Mouse (Mus musculus): ENCODE data around the gene Trmt10b. TPM values are rescaled to one million over a fixed set of nuclear protein-coding genes. Genes with fewer than 3 reads are reported as not detected.

Trmt10b gene
- 15.0 TPM in 2 replicates for polyA plus RNA-seq (2012; rRNA removed)

DNA sequence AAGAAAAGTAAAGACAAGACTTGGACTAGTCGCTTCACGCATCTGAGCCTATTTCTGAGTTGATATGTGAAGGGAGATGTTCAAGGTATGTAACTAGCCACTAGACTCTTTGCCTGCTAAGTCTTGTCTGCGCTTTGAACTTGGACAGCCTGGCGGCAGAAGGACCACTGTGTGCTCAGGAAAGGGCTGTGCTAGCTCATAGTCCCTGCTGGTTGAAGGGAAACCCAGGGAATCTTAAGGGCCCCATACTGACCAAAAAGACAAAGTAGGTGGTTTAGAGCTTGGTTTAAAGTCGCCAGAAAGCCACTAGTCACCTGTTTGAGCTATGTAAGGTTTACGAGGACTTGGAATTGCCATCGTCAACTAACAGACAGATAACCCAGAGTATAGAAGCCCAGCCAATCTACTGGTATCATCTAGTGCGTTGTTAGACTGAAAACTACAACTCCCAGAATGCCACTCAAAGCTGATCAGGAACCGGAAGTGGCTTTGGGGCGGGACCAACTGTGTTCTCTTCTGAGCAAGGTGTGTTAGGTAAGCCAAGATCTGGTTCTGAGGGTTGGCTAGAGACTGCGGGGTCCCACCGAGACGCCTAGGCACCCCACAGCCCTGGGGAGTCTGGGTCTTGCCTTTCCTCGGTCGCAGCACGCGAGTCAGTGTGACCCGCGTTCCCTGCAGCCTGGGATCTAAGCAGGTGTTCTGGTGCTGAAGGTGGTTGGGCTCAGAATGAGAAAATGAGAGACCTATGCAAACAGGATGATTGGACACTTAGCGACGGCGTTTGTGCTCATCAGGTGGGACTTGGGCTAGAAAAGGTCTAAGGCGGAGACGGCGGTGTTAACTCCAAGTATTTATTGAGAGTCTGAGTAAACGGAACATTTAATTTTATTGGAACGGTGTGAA is at the start of gene Trmt10b:
Gene Trmt10b (plus strand): TSS at position 466 of the 903 bp plus-strand sequence.
- DNase-seq (ENCODE audit: low spot score), result no peak

DNA sequence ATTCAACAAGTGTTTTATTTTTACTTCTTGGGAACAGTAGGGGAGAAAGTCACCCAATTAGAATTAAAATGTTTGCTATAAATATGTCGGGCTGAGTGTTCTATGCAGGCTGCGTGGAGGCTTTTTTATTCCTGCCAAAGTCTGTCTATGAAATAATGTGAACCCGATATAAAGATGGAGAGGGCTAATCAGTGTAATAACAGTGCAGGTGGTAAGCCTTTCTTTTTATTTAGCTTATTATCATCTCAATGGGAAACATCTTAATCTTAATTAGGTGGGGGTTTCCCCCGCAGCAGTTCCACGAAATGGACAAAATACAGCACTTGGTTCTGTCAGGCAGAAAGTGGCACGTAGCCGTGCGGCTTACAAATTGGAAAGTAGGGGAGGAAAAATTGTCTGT is 45.7 kb upstream of the Trmt10b start:
- DNase-seq (ENCODE audit: low spot score), result no peak

DNA sequence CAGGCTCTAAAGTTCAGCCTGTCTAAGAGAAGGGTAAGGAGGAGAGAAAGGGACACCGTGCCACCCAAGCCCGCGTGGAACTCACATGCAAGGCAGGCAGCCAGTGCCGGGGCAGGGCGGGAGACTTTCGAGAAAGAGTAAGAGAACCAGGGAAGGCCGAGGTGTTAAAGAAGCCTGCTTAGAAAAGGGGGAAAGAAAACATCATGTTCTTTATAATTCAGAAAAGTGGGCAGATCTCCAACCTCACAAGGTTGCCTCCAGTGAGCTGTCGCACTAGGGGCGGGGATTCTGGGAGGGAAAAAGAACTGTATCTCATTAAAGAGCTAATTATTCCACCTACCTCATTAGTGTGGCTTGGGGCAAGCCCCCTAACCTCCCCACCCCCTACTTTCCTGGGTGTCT is 44.1 kb upstream of the Trmt10b start:
- DNase-seq (ENCODE audit: low spot score), result no peak

DNA sequence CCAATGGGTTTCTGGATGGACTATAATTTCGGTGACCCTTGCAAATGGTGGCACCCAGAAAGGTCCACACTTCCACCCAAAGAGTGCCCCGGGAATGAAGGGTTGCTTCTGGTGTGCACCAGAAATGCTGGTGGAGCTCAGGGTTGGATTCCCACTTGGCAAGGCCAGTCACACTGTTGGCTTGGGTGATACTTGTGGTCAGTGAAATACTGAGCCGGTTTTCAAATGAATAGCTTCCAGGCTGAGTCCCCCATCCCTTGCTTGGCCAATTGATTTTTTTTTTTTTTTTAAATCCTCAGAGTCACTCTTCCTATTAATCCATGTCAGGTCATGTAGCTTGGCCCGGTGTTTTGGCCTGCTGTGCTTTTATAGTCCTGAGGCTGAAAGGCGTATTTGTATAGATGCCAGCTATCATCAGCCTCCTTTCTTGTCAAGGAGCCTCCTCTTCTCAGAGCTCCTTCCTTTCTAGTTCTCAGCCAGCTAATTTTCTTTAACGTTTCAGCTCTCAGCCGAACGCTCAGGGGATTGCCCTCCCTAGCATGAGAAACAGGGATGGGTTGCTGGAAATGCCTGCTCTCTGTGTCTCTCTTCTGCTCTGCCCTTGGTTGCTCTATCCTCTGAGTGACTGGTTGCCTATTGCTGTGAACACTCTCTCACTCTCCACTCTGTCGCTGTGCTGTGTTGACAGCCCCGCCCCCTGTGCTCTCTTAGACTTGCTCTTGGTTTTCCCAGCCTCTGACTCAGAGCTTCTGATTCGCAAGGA is 42.9 kb upstream of the Trmt10b start:
- DNase-seq (ENCODE audit: low spot score), result no peak

DNA sequence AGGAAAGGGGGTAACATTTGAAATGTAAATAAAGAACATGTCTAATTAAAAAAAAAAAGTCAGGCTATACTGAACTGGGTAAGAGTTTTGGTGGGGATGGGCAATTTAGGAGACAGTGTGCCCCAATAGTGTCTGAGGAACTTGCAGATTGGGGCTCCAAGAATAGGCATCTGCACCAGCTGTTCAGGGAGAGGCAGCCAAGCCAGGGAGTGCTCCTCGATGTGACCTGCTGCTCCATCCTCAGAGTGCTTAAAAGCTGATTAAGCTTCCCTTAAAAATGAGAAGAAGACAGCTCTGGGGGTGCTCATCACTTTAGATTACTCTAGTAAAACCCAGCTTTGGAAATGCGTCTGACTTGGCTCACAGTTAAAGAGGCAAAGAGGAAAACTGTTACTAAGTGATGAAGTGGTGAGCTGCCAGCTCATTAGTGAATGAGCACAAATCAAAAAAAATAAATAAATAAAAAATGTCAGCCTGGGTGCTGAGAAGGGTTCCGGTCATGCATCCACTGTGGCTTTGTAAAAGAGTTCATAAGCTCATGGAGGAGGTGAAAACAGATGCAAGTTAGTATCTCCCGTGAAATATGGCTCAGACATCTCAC is 37.6 kb upstream of the Trmt10b start:
- DNase-seq (ENCODE audit: low spot score), result no peak

DNA sequence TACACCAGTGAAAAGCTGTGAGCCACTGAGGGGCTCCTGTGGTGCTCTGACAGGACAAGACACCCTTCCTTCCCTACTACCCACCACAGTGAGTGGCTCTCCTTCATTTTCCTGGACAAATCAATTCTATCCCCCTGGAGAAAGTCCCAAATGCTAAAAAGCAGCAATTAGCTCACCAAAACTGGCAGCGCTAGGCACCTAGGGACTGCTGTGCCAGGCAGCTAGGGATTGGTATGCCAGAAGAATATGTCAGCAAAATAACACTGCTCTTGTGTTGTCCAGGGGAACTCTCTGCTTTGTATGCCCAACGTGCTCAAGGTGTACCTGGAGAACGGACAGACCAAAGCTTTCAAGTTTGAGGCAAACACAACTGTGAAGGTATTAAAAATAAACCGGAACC is 35.4 kb upstream of the Trmt10b start:
- DNase-seq (ENCODE audit: low spot score), result no peak

DNA sequence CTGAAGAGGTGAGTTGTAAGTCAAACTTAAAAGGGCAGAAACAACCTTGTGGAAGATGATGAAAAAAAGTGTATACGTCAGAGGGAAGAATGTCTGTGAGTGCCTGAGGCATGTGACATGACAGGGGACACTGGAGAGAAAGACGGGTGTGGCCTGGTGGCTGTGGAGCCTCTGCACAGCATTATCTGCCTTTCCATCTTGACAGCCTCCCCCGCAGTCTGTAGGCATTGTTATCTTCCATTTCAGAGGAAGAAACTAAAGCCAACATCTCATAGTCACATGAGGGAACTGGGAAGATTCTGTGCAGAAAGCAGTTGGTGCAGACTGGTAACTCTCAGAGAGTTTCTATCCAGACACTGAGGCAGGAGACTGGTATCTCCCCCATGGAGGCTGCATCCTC is 29.0 kb upstream of the Trmt10b start:
- no peak for DNase-seq (ENCODE audit: low spot score)

DNA sequence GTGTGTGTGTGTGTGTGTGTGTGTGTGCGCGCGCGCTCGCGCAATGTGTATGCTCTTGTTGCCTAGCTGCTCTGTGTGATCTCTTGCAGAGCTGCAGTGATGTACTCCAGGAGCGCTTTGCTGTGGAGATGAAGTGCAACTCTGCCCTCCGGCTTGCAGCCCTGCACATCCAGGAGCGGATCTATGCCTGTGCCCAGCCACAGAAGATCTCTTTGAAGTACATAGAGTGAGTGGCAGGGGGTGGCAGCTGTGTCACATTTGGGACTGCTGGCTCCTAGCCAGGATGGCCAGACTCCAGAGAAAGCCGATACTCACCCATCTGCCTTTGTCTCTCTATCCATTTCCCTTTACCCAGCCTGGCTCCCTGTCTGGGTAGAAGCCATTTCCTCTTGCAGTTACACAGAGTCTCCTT is 25.9 kb upstream of the Trmt10b start:
- DNase-seq (ENCODE audit: low spot score), result no peak

DNA sequence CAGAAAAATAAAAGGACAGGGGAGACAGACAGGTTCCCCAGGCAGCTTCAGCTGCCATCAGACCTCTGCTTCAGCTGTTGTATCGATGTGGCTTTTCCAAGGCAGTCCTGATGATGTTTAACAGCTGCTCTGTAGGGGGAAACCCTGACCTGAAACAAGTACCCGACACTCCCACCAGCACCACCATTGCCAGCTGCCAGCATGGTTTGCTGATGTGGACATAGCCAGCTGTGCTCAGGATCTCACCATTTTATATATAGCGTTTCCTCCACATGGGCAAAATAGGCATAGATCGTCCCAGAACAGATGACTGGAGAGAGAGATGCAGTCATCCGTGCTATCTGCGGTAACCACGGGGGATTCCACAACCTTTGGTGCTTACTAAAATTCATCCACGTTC is 21.2 kb upstream of the Trmt10b start:
- no peak for DNase-seq (ENCODE audit: low spot score)

DNA sequence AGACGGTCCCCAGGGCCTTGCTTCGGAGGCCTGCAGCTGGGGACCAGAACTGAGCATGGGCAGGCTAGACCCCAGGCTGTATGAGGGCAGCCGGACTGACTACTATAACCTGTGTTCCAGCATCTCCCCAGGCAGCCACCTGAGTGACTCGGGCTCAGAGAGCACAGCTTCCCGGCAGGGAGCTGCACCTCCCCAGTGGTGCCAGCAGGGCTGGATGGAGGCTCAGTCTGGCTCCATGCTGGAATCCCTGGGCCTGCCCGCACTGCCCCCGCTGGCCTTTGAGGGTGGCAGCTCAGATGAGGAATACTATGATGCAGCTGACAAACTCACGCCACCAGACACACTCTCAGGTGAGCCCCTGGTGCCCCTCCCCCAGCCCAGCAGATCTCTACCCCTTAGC is 17.6 kb upstream of the Trmt10b start:
- DNase-seq (ENCODE audit: low spot score), result no peak

DNA sequence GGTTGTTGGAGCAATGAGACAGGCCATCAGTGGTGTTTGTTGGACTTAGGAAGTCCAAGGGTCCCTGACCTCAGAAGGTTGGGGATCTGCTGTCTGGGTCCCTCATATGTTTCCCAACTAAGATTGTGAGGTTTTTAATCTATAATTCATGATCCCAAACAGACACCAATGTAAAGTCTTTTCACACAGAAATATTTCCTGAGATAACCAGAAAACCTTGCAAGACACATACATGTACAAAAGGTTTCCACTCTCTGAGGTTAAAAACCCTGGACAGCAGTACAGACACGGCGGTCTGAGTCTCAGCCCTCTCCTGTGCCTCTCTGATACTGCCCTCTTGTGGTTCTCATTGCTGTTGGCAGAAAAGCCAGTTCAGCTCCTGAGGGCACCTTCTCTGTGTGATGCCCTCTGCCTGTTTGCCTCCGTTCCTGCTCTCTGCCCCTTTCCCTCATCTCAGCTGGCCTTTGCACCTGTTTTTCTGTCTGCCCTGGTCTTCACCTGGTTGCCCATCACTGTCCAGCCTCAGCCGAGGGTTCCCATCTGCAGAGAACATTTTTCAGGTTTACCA is 16.9 kb upstream of the Trmt10b start:
- no peak for DNase-seq (ENCODE audit: low spot score)

DNA sequence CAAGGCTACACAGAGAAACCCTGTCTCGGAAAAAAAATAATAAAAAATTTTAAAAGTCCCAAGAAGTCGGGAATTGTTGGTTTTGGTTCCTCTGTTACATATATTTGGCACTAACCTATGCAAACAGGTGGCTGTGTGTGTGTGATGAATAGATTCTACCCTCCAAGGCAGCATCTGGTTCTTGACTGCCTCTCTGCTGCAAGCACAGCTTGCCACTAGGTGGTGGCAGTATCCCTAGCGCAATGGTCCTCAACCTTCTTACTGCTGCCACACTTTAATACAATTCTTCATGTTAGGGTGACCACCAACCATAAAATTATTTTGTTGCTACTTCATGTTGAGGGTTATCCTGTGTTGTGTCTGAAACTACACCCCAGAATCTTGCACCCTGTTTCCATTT is 10.6 kb upstream of the Trmt10b start:
- no peak for DNase-seq (ENCODE audit: low spot score)

DNA sequence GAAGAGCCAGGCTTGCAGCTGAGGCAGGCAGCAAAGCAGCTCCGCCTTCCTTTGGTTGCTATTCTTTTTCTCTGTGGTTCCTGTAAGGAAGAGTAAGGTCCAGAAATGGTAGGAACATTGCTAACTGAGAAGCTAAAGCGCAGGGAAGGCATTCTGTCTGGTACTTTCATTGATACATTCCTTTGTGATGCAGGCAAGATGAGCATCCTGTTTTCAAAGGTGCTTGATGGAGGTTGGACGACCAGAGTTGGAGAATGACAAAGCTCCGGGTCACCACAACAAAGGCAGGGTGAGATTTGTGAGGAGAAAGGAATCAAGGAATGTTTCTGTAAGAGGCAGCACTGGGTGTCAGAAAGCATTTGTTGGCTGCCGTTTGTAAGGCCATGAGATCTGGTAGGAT is 9.0 kb upstream of the Trmt10b start:
- no peak for DNase-seq (ENCODE audit: low spot score)

DNA sequence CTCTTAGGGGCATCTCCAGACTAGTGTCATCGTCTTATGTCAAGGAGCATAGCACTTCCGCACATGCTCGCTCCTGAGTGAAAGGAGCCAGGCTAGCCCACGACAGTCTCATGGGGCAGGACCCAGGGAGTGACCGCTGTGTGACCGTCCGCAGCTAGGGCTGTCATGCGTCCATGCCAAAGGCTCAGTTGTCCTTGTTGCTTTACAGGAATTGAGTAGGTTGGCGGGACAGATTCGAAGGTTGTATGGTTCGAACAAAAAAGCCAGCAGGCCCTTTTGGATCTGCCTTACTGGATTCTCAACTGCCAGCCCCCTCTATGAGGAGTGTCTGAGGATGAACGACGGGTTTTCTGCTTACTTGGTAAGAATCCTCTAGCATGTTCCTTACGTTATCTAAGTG is 8.6 kb downstream of the Trmt10b start:
- no peak for DNase-seq (ENCODE audit: low spot score)

DNA sequence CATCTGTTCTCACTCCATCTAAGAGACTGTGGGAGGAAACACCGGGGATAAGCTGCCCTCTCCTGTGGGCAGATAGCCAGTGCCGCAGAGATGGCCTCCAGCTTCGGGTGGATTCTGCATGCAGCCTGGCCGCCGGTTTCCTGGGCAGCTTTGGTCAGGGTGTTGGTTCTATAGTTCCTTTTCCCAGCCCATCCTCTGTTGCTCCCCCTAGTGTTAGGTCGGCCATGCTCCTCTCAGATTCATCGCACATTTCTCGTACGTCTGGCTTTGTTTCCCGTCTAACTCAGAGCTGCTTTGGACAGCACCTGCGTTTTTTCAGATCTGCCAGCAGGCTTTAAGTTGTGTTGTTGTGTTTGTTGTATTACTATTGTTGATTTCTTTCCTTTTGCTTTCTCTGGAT is 11.1 kb downstream of the Trmt10b start:
- no peak for DNase-seq (ENCODE audit: low spot score)

DNA sequence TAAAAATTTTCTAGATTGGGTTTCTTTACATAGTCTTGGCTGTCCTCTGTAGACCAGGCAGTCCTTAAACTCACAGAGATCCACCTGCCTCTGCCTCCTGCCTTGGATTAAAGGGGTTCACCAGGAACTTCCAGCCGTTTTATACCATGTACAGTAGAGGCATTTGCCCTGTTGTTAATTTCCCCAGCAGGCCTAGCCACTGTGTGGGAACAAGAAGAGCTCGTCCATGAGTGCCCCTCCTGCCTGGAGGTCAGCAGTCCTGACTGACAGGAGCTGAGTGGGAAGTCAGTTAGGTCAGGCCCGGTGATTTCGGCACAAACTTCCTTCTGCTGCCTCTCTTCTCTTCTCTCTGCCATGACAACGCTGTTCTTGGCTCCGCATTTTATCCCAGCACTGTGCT is 11.7 kb downstream of the Trmt10b start:
- DNase-seq (ENCODE audit: low spot score), result no peak

DNA sequence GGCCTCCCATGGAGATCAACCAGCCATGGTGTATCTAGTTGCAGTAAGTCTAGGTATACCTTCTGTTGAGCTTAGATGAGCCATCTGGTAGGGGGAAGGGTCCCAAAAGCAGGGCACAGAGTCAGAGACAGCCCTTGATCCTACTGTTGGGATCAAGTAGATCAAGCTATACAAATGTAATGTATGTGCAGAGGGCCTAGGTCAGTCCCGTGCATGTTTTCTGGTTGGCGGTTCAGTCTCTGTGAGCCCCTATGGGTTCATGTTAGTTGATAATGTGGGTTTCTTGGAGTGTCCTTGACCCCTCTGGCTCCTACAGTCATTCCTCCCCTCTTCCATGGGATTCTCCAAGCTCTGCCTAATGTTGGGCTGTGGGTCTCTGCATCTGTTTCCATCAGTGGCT is 14.1 kb downstream of the Trmt10b start:
- DNase-seq (ENCODE audit: low spot score), result no peak

DNA sequence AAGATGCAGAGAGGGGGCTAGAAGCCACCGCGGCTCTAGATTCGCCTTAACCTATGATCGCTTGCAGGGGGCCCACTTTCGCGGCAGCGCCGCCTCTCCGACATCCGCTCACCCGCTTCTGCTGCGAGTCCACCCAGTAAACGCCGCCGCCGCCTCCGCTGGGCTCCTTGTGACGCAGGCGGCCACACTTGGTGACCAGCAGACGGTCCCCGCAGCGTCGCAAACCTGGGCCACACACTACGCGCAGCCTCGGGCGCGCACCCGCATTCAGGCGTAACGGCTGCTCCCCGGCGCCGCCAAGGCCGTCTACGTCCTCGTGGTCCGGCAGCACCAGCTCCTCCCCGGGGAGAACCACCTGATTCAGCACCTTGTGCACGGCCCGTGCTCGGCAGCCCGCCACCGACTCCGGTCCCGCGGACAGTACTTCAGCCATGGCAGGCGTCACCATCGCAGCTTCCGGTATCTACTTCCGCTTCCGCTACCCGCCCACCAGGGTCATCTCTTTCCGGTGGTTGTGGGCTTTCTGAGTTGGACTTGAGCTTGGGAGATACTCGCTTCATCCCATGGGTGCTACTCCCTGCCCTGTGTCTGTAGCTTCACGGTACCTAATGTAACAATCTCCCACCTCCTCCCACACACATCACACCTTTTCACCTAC is 23.4 kb downstream of the Trmt10b start:
- peak; percentile 76 for DNase-seq (ENCODE audit: low spot score)

DNA sequence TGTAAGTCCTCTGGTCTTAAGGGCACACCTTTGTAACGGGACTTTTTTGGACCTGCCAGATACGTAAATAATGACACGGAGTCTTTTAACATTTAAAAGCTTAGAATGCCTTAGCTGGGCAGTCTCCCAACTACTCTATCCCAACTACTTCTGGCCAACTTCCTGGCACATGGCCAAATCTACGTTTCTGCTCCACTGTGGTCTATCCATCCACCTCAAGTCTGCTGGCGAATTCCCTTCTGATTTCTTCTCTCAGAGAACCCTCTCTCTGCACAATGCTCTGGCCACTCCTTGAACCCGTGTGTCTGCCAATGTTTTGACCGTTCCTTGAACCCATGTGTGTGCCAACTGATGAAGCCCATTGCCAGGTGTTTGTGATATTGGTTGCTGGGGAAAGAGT is 34.2 kb downstream of the Trmt10b start:
- DNase-seq (ENCODE audit: low spot score), result no peak

DNA sequence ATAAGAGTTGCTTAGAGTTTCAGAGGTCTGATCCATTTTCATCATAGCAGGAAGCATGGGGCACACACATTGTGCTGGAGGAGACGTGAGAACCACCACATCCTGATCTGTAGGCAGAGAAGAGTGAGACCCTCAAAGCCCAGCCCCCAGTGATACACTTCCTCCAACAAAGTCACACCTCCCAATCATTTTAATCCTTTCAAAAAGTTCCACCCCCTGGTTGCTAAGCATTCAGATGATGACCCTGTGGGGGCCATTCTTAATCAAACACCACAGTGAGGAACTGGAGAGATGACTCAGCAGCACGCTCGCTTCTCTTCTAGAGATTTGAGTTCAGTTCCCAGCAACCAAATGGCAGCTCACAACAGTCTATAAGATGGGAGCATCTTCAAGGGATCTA is 35.5 kb downstream of the Trmt10b start:
- DNase-seq (ENCODE audit: low spot score), result no peak

DNA sequence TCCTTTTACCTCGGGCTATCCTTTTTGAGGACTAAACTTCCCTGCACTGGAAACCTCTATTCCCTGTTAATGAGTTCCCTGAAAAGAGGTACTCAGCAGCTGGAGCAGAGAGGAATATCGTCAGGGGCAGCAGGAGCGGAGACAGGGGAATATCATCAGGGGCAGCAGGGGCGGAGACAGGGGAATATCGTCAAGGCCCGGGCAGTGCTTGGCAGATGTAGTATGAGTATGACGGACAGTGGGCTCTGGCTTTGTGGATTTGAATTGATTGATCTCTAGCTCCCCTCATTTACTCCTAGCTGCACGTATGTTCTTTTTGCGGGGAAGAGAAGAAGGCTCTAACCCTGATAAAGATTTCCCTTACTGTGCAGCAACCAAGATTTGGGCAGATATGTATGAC is 44.3 kb downstream of the Trmt10b start:
- DNase-seq (ENCODE audit: low spot score), result no peak

Data from urinary bladder, adult 2 months (tissue).